Mouse (Mus musculus): ENCODE measurements around the gene N6amt1.

DNA sequence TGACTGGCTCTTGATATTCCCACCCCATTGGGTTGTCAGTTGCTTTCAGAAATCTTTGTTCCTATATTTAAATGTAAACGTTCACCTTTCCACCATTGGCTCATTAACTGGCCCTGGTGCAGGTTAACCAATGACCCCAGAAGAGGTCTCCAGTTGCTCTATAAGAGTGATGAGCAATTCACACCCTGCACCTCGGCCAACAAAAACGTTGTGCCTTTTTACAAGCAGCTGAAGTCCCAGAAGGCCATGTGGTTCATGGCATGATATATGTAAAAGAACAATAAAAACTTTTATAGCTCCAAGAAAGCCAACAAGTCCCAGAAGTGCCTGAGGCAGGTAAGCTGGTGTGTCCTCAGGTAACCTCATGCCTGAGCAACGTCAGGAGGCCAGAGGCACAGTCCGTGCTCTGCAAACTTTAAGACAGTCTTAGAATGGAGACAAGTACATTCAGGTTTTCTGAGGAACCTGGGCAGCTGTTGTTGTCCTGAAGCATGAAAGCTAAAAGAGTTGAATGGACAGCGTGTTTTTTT lies 12.9 kb upstream of the N6amt1 start:
- TF ChIP-seq CTCF (IDR thresholded peaks at IDR 0.05; ENCODE audit: extremely low read depth, insufficient read depth, low read length) = no peak
- TF ChIP-seq POLR2A (IDR thresholded peaks at IDR 0.05; ENCODE audit: extremely low read depth, insufficient read depth, low read length) = no peak
